Mouse (Mus musculus) brain, adult 2 months (tissue): ENCODE data around the gene Tmem42.
A peak's percentile ranks its signal among the peaks of the same experiment; 100 is the strongest.

Source experiments
- DNase-seq: peaks from one replicate; pipeline ENCODE4 v3.0.0; 2011; ENCODE audit warnings: low read depth, low spot score

Tmem42 gene

DNA sequence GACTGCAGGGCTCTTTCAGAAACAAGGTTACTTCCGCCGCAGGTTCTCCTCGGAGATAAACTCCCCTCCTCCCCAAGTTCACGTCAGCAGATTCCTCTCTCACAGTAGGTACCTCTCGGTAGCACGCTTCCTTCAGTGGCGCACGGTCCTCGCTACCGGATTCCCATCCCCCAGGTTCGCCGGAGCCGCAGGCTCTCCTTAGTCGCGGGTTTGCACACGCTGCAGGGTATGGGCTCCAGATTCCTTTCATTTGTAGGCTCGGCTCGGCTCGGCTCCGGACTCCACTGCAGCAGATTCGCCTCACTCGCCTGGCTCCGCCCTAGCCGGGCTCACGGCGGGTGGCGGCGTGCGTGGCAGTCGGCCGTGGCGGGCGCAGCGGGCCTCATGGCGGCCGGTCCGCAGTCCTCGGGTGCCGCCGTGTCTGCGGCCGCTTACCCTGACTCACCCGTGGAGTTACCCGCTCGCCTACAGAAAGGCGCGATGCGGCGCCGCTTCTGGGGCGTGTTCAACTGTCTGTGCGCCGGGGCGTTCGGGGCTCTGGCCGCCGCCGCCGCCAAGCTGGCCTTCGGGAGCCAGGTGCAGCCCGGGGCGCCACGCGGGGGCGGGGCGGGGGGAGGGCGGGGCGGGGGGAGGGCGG is at the start of gene Tmem42:
Gene Tmem42, plus strand, starts transcription at position 332 of the 637 bp plus-strand sequence.
- peak; percentile 92 for DNase-seq

GRCm38 (mm10) chr9:122998406-122999192 is 22.5 kb upstream of the Tmem42 start:
- DNase-seq = no peak

DNA sequence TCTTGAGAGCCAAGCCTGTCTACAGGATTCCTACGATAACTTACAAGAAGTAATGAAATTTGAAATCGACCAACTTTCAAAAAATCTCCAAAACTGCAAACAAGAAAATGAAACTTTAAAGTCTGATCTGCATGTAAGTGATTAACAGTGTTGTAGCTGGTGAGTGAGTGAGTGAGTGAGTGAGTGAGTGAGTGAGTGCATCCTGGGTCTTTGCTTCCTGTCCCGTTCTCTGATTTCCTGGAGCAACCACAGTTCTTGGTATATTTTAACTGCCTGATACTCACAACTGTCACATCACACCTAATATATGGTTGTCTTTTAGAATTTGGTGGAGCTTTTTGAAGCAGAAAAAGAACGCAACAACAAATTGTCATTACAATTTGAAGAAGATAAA is 21.9 kb upstream of the Tmem42 start:
- no peak for DNase-seq

GRCm38 (mm10) chr9:123004718-123005117 is 16.4 kb upstream of the Tmem42 start:
- DNase-seq = no peak

GRCm38 (mm10) chr9:123006071-123006470 is 15.1 kb upstream of the Tmem42 start:
- peak; percentile 10 for DNase-seq

DNA sequence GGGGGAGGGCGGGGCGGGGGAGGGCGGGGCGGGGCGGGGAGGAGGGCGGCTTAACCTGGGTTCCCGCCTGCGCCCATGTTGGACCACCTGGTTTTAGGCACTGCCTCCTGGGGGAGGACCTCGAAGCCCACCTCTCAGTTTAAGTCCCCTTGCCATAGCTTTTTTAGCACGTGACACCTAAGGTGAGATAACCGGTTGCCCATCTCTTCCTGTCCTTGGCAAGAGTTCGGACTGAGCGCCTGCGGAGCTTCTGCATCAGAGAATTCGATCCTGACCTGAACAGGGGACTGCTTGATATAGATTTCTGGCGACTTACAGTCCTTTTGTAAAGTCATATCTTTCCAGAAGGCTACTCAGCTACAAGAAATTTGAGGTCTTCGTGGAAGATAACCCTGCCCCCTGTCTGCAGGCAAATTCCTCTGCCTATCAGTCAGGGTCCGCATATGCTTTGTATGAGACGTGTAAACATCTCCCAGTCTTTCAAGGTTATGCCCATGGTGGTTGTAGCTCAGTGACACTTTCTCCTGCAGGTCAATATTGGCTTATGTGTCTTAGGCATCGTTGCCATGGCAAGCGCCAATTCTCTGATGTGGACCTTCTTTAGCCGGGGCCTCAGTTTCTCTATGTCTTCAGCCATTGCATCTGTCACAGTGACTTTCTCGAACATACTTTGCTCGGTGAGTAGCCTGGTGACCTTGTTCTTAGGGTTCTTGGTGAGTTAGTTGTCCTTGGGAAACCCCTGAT is 682 bp downstream of the Tmem42 start:
- peak; percentile 50 for DNase-seq

- DNase-seq = no peak
Observed at GRCm38 (mm10) chr9:123024201-123024600, 3.1 kb downstream of the Tmem42 start.

DNA sequence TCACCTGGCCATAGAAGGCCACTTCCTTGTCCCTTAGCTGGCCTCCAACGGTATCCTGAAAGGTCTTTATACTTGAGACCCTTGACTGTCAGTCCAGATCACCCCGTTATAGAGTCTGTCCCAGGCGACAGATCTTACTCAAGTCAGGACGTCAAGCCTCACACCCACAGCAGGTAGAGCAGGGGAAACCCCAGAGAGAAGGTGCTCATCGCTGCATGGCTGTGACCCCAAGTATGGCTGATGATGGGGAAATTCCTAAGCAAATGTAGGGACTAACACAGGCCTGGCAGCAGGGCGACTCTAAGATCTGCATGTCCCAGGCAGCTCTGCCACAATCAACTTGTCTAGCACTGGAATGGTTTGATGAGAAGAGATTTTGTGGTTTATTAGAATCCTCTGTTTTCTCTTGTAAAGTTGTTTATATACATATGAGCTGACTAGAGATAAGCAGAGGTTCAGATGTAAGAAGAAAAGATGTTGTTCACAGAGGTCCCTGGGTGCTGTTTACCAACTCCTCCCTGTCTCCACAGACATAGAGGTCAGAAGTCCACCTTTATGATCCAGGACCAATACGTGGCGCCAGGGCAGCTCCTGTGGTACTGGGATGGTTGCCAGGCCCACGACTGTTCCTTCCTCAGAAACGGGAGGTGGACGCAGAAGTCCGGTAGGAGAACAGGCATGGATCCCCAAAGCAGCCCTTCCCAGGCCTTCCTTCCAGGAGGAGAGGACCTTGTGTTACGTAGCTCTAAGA is 10.5 kb downstream of the Tmem42 start:
- DNase-seq = no peak

DNA sequence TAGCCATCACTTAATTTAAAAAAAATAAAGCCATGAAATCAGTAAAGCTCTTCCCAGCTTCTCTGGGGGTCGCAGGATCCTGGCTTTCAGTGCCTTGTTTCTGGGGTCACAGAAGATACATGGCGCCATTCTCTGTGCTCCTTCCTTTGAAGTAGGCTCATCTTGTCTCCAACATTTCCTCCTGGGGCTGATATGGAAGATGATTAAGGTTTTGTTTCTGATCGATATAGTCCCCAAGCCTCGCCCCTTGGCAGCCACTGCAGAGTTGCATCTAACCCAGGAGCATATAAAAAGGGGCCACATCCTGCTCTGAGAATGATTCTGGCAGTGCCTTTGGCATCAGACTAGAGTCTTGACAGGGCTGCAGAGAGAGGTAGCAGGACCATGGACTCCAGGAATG is 13.3 kb downstream of the Tmem42 start, which contains the start of gene Tgm4:
Gene Tgm4, plus strand, starts transcription at position 301 of the 400 bp plus-strand sequence.
- no peak for DNase-seq

GRCm38 (mm10) chr9:123047665-123048064 is 26.5 kb downstream of the Tmem42 start:
- DNase-seq = no peak

- DNase-seq = no peak
Observed at GRCm38 (mm10) chr9:123058724-123059292, 37.7 kb downstream of the Tmem42 start.

DNA sequence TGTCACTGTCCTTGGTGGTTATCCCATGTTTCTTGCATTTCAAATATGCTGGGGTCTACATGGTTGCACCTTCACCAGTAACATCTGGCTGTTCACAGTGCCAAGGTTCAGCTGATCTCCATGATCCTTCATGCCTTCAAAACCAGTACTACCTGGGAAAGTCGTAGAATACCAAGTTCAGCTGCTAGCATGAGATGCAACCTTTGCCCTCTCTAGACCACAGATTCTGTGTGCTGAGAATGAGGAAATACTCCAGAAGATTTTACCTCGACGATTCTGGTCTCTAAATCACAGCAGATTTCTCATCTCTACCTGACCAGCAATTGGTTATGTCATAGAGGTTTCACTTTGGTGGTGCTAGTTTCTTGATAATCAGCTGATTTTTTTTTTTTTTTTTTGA is 39.0 kb downstream of the Tmem42 start:
- DNase-seq = no peak
